Mouse (Mus musculus) T-helper 2 cell (primary cell): ENCODE data around the gene Myo9a.
"Not testable (repeated sequence)": the region's sequence is repeated elsewhere in the genome, so short reads cannot be mapped to it uniquely, and the experiment has no call there.

Source experiments
- in situ Hi-C: fragments of 300-600 bp; cut with MboI, MseI; formaldehyde crosslinking; loops from one replicate; pipeline ENCODE4 v1.15.1; 2025; ENCODE audit warnings: high pct_unique_total_duplicates

Gene Myo9a

DNA sequence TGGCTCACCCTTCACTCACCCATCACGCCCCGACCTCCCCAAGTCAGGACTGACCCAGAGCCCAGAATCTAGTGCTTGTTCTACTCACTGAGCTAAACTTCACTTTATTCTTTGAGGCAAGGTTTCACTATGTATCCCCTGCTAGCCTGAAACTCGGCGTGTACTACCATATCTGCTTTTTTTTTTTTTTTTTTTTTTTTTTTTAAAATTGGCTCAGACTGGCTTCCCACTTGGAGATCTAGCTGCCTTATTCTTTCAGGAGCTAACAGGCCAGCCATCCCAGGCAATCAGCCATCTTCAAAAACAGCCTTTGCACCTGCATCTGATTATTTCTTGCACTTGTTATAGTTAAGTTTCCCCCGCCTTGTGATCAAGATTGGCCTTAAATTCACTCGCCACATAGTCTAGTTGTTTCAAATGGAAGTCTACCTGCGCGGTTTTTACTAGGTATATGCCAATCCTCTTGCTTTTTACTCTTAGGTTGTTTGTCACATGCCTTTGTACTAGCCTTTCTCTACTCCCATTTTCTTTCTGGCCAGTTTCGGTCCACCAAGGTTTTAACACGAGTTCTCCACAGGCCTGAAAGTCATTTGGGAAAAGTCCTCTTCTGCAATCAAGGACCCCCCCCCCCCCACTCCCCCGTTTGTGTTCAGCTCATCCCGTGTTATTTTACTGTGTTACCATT, 973 bp upstream of the Myo9a start:
- in situ Hi-C loops, result no loop called here

- in situ Hi-C loops, result no loop called here
Observed at GRCm38 (mm10) chr9:59751066-59751581, 428 bp downstream of the Myo9a start.

DNA sequence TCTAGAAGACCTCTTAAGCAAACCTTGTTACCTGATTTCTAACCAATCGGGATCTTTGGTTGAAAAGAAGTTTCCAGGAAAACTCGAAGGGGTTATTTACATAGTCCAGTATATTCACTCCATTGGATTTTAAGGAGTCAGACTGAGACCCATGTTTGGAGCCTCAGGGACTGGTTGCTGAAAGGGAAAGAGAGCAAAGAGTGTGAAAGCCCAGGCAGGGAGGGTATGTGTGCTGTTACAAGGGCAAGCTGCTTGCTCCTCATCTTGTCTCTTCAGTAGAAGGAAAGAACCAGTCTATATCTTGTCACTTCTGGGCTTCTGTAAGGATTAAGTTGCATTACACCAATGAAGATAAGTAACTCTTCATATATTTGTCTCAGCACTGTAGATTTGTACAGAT, 1.3 kb downstream of the Myo9a start:
- in situ Hi-C loops, result no loop called here

DNA sequence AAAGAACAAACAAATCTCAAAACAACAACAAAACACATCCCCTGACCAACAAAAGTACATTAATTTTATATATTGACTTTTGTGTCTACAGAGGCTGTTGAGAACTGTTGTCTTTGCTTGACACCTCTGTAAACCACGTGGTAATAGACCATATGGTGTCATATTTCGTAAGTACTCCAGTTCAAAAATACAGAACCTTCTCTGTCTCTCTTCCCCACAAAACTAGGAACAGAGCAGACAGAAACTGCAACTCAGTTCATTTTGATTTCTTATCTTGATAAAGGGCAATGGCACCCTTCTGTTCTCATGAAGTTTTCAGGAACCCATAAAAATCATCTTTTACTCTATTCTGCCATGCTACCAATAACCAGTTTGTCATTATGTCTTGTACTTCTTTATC, 4.5 kb downstream of the Myo9a start:
- in situ Hi-C loops, result no loop called here

DNA sequence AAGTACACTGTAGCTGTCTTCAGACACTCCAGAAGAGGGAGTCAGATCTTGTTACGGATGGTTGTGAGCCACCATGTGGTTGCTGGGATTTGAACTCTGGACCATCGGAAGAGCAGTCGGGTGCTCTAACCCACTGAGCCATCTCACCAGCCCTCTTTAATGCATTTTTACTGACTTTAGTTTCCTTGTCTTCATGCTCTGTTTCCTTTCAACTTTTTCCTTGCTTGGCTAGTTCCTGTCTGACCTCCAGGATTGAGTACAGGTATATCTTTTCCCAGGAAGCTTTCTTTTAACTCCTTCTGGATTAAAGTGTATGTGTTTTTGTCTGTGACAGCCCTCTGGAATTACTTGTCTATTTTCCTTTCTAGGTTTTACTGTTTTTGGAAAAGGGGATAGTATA, 6.3 kb downstream of the Myo9a start:
- in situ Hi-C loops, result not testable (repeated sequence)

- in situ Hi-C loops, result loop anchor here (5.0 kb wide), 2 partner anchors 38 to 78 kb away; partner anchors contain the start of gene Gramd2
Observed at GRCm38 (mm10) chr9:59760515-59760914, 9.8 kb downstream of the Myo9a start.

GRCm38 (mm10) chr9:59766966-59767461, 16.3 kb downstream of the Myo9a start:
- in situ Hi-C loops, result not testable (repeated sequence)

GRCm38 (mm10) chr9:59806046-59806774, 55.5 kb downstream of the Myo9a start:
- in situ Hi-C loops, result not testable (repeated sequence)

GRCm38 (mm10) chr9:59884551-59884950, 133.9 kb downstream of the Myo9a start:
- in situ Hi-C loops, result loop anchor here (10.0 kb wide), 1 partner anchor 510 kb away; no protein-coding TSS in a partner anchor

- in situ Hi-C loops, result no loop called here
Observed at GRCm38 (mm10) chr9:59903382-59903781, 152.7 kb downstream of the Myo9a start.

DNA sequence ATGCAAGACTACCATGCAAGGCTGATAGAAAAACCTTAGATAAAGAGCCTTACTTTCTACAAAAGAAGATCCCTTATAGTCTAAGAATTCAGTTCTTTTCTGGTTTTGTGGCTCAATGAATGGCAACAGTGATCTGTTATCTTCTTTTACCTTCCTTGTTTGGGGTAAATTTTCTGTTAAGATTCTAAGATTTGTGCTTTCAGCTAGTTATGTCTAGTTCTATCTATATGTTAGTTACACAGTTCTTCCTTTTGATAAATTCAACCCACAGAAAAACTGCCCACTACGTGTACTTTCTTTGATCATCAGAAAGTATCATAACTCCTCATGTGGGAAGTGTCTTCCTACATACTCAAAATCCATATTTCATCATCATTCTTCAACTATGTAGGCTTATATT, 164.1 kb downstream of the Myo9a start:
- in situ Hi-C loops, result no loop called here

- in situ Hi-C loops, result no loop called here
Observed at GRCm38 (mm10) chr9:59930248-59930647, 179.6 kb downstream of the Myo9a start.

GRCm38 (mm10) chr9:59935866-59936265, 185.2 kb downstream of the Myo9a start:
- in situ Hi-C loops, result not testable (repeated sequence)

- in situ Hi-C loops, result no loop called here
Observed at GRCm38 (mm10) chr9:59938529-59938928, 187.8 kb downstream of the Myo9a start.

DNA sequence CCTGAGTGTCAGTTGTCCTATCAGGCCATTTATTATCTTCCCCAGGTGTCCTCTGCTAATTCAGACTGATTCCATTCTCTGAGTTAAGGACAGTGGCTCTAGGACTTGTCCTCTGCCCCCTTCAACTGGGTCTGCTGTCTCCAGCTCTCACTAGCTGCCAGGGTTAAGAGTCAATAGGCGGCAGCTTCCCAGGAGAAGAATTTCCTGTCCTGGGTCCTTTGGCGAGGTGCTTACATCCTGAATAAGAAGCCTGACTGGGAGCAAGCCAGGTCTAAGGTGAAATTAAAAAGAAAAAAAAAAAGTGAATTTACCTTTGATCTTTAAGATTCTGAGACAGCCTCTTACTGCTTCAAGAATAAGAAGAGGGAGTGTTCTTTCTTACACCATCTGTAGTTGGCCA, 189.0 kb downstream of the Myo9a start:
- in situ Hi-C loops, result no loop called here

GRCm38 (mm10) chr9:59940913-59941884, 190.5 kb downstream of the Myo9a start:
- in situ Hi-C loops, result no loop called here

DNA sequence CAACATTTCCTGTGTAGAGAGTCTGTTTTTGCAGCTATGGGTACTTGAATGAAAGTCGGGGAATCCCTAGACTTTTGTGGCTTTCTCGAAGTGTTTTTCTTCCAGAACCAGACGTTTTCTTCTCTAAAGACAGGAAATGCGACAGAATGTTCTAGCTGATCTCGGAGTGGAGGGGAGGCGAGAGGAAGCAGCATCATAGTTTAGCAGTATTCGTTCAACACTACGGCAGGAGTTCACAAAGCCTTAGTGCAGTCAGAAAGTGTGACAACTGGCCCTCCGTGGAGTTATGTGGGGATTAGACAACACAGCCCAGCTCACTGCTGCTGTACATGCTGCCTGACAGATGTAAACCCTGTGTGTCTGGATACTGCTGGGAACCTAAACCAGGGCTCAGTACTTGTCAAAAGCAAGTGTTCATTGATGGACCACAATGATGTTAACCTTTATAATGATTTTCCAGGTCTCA, 191.2 kb downstream of the Myo9a start:
- in situ Hi-C loops, result no loop called here

- in situ Hi-C loops, result no loop called here
Observed at GRCm38 (mm10) chr9:59942501-59943085, 191.9 kb downstream of the Myo9a start.

DNA sequence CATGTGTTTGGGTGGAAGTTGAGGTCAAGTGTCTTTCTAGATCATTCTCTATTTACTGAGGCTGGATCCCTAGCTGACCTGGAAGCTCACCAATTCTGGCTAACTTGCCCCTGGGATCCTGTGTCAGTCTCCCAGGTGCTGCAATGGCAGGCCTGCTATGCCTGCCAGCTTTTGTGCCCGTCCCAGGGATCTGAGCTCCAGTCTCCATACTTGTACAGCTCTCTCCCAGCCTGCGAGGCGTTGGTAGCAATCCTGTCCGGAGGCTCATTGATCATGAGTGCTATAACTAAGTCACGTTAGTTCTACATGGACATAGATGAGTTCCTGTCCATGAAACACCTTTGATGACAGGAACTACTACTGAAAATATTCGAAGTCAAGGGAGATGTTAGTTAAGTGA, 193.1 kb downstream of the Myo9a start:
- in situ Hi-C loops, result no loop called here

GRCm38 (mm10) chr9:59945241-59945640, 194.5 kb downstream of the Myo9a start:
- in situ Hi-C loops, result no loop called here

GRCm38 (mm10) chr9:59947271-59947670, 196.6 kb downstream of the Myo9a start:
- in situ Hi-C loops, result no loop called here
